Mouse (Mus musculus) embryonic fibroblast, embryonic 13.5 days (primary cell): ENCODE measurements at regions not wholly inside any gene's neighbourhood (a gene's known extent, or its start where the extent isn't known, plus 50 kb on each side); places are given as distances from the start of the nearest gene placed in this dataset.

ENCODE experiments used
- CTCF ChIP-seq: IDR thresholded peaks from 2 replicates; pipeline ENCODE4 v1.5.1; 2011; ENCODE audit warnings: mild to moderate bottlenecking, control low read depth, low read length, moderate library complexity, borderline replicate concordance; ENCODE audit not compliant: insufficient read depth
- POLR2A ChIP-seq: IDR thresholded peaks from 2 replicates; pipeline ENCODE4 v1.6.1; 2011; ENCODE audit warnings: low read depth, mild to moderate bottlenecking, control low read depth, low read length, moderate library complexity

- TF ChIP-seq POLR2A (no peak), CTCF (no peak)
These were observed 120.8 kb upstream of the Topaz1 start for GRCm38 (mm10) chr9:122626346-122626745.
